Mouse (Mus musculus): ENCODE measurements at regions not wholly inside any gene's neighbourhood (a gene's known extent, or its start where the extent isn't known, plus 50 kb on each side); places are given as distances from the start of the nearest gene placed in this dataset.
A peak's percentile ranks its signal among the peaks of the same experiment; 100 is the strongest.

DNA sequence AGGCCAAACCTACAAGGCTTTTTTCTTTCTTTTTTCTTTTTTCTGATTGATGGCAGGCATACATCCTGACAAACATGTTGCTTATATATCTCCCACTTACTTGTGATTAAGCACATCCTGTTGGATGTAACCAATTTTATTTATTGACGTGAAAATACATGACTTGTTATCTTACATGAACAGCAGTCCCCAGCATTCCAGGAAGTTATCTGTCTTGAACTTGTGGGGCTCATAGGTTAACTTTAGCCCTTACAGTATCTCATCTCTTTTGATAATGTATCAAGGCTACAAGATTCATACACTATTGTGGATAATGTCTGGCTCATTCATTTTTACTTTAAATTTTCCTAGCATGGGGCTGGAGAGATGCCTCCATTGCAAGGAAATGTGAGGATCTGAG, 852.0 kb upstream of the Agtr1b start:
- DNase-seq (ENCODE audit: low read depth) = no peak

DNA sequence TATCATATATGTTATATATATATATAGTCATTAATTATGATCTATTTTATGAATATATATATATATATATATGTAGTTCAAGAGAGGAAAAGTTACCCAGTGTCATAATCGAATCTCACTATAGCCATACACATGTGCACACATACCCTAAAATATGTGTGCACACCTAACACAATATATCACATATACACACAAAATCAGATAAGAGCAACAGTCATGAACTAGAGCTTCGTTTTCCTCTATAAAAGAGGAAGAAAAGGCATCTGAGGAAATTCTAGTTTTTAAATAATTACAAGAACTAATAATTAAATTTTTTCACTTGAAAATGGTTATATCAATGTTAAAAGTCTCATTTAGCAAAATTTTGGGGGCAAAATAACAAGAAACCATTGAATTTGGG, 835.3 kb upstream of the Tbl1xr1 start:
- DNase-seq (ENCODE audit: low read depth) = no peak

DNA sequence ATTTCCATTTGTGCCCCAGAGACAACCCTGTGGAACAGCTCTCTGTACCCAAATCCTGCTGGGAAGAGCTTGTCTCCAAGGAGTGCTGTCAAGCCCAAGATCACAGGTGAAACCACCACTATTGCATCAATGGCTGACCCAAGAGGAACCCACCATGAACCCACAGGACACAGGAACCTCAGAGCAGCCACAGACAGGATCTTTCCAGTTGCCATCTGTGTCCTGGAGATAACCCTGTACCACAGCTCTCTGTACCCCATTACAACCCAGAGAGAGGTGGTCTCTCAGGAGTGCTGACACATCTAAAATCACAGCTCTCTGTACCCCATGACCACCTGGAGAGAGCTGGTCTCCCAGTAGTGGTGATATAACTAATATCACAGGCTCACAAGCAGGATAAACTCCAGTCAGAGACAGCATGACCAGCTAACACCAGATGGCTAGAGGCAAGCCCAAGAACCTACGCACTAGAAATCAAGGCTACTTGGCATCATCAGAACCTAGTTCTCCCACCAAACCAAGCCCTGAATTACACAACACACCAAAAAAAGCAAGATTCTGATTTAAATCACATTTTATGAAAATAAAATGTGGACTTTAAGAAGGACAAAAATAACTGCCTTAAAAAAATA, 820.2 kb upstream of the Tbl1xr1 start:
- DNase-seq (ENCODE audit: low read depth) = no peak

DNA sequence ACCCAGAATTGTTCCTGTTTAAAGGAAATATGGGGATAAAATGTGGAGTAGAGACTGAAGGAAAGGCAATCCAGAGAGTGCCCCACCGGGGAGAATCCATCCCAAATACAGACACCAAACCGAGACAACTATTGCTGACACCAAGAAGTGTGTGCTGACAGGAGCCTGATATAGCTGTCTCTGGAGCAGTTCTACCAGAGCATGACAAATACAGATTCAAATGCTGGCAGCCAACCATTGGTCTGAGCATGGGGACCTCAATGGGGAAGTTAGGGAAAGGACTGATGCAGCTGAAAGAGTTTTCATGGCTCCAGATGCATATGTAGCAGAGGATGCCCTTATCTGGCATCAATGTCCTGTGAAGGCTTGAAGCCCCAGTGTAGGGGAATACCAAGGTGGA, 813.1 kb upstream of the Tbl1xr1 start:
- DNase-seq (ENCODE audit: low read depth) = no peak

DNA sequence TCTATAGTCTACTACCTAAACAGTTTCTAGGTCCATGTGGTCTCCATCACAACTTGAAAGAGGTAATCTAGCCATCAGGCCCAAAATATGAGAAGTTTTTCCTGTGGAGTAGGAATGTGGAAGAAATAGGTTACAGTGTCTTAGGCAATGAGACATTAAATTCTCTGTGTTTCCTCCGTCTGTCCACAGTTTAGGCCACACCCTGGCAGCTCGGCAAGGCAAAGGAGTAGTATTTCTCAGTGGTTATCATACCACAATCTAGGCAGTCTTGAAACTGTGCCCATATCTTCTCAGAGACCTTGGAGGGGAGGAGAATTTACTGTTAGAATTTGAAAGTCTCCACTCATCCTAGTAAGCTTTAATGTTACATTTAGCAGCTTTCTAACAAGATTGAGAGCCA, 811.0 kb upstream of the Tbl1xr1 start:
- DNase-seq (ENCODE audit: low read depth) = no peak

DNA sequence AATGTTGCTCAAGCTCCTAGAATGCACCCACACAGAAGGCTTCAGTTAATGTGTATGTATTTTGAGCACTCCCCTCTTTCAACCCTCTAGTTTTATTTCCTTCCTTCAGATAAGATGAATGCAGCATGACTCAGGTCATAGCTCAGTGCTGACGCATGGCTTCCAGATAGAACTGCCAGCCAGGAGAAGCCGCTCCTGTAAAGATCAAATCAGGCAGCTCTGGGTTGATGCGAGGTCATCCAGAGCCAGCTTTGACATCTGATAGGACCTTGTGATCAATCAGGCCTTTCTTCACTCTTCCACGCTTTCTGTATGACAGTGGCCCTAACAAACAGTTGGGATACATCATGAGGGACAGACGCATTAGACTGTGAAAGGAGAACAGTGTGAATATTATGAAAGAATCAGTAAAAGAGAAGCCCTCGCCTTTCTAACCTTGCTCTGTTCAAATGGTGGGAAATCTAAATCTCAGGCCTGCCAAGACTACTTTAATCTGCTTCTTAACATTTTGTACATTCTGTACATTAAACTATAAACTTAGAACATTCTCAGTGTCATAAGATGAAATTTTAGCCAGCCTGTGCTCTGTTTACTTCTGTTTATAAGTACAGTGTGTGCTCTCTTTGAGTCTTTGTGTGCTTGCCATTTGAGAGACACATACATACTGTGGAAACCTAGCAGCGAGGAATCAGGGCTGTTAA, 807.9 kb upstream of the Tbl1xr1 start:
- DNase-seq (ENCODE audit: low read depth) = peak; percentile 17

DNA sequence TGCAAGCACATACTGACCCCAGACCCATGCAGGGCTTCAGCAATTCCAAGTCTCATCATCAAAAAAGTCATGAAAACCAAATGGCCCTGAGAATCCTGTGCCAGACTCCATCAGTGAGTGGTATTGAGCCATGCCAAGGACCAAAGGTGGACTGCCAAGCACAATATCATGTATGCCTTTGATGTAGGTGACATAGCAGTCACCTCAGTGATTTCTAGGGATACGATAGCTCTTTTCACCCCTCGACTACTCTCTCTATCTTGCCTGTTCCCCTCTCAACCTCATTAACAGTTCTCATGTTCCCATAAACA, 807.4 kb upstream of the Tbl1xr1 start:
- no peak for DNase-seq (ENCODE audit: low read depth)

DNA sequence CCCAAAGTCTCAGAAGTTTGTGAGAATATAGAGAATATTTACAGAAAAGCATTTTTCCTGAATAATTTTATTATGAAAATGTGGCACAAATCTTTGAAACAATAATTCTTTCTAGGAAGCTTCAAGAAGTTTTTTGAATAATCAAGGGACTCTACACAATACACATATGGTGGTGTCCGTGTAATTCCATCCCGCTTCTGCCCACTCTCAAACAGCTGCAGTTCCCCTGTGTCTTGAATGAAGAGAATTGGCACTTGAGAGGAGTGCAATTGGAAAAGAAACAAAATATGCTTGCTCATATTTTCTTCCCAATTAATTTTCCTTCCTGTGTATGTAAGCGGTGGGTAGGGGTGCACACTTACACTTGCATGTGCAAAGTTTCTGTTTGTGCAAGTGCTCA, 805.7 kb upstream of the Tbl1xr1 start:
- DNase-seq (ENCODE audit: low read depth) = no peak

DNA sequence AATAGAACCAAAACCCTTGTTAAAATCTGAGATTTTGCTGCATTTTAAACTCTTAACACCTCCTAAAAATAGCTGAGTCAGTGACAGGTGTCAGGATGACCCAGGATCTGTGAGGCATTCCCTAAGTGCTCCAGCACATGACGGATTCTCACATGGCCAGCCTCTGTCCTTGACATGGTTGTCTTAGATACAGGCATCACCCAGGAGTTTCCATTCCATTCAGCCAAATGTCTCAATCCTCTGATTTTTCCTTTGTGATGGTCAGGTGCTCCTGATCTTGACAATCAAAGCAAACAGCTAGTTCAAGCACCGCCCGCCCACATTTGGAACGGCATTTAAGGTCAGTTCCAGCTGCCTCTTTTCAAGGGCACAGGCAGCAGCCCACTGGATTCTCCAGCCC, 804.2 kb upstream of the Tbl1xr1 start:
- no peak for DNase-seq (ENCODE audit: low read depth)

DNA sequence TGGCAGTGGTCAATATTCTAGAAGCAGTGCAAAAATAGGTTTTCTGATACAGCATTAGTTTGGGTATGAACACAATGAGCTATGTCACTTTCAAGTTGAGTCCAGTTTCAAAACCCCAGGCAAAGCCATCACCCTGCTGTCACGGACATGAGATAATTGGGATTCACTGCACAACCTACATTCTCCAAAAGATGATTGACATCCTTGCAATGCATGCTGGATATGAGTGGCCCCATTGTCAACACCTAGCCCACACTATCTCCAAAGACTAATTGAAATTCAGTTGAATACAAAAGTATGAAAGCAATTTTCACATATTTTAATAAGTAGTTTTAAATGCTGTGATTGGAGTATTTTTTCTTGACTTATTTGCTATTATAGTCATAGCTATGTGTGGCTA, 783.7 kb upstream of the Tbl1xr1 start:
- DNase-seq (ENCODE audit: low read depth) = no peak

DNA sequence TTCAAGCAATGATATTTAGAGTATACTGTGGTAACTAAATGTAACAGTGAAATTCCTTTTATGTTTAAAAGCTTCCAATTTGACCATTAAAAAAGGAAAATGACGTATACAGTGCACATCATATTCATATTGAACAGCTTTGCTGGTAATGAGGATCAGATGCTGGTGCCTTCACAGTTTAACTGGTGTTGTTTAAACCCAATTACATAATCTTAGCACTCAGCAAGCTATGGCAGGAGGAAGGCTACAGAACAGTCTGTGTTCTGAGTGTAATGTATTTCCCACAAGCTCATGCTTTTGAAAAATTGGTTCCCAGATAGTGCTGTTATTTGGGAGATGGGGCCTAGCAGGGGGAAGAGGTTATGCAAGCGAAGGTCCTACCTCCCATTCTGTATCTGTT, 783.1 kb upstream of the Tbl1xr1 start:
- no peak for DNase-seq (ENCODE audit: low read depth)

DNA sequence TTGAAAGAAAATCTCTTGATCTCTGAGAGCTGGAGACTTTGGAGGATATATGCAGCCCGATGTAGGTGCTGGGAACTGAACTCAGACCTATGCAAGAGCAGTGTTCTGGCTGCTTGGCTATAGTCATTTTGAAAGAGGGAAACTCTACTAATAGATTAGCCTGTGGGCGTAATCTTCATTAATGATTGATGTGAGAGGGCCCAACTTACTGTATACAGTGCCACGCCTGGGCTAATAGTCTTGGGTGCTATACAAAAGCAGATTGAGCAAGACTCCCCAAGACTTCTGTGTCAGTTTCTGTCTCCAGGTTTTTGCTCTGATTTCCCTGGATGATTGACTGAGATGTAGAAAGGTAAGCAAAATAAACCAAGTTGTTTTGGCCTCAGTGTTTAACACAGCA, 781.7 kb upstream of the Tbl1xr1 start:
- no peak for DNase-seq (ENCODE audit: low read depth)

DNA sequence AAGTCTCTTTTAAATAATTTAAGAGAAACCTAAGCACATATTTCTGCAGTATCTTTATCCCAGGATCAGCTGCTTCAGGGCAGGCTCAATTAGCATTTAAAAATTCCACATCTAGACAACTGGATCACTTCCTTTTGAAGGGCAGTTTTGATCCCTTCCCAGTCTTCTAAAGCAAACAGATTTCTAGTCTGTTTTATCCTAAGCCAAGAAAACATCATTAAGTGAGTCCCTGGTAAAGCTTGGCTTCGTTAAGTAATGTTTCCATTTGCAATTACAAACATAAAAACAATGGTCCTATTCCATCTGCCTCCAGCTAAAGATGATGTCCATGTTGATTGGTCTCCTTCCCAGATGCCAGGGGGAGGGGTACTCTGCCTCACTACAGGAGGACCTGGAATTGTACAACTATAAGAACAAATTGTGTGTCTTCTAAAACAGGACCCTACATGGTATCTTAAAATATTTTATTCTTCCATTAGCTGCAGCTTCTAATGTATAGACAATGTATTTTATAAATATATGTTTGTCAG, 779.8 kb upstream of the Tbl1xr1 start:
- no peak for DNase-seq (ENCODE audit: low read depth)

DNA sequence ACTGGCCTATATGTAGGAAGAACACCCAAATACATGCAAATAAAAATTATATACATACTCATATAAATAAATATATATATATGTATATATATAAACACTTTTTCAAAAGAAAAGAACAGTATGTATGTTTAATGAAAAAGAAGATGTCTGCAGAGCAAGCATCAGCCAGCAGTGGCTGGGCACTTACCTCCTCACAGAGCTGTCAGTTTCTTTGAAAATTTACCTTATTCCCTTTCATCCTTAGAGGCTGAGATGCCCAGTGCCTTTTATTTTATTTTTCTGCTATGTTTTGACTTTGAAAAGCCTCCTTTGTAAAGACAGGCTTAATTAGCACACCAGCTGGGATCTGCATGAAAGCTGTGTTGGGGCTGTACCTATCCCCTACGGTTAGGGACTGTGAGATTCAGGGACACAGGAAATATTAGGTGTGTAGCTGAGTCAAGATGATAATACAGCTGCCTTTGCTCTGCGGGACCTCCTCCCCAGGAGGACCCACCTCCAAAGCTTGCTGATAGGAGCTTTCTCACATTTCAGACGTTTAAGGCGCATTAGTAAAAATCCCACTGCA, 751.0 kb upstream of the Tbl1xr1 start:
- DNase-seq (ENCODE audit: low read depth) = no peak

DNA sequence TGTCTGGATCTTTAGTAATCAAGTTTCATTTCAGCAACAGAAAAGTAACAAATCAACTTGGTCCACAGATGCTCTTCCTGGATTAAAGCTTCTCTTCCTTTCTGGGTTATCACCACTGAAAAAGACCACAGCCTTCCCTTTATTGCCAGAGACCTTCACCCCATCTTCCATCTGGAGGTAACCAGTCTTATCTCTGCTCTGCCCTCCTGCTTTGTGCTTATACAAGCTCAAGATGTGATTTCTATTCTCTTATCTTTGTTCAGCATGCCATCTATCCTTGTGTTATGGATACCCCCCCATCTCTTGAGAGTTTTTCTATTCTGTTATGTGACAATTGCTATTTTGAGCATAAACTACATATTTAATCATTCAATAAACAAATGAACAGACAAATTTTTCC, 734.5 kb upstream of the Tbl1xr1 start:
- no peak for DNase-seq (ENCODE audit: low read depth)

DNA sequence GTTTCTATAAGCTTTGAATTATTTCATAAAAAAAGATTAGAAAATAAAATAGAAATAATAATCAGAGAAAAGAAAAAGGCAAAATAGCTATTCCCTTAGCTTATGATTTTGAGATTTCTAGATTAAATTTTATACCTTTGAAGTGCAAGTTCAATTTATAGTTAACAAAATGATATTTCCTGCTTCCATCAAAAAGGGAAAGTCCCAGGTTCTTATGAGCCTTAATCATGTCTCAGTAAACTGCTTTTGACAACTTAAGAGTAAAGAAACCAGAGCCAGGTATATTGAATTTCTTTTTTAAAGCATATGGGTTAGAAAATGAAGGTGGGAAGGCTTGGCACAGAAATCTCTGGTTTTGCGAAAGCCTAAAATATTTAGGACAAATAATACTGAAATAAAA, 733.4 kb upstream of the Tbl1xr1 start:
- peak; percentile 47 for DNase-seq (ENCODE audit: low read depth)

DNA sequence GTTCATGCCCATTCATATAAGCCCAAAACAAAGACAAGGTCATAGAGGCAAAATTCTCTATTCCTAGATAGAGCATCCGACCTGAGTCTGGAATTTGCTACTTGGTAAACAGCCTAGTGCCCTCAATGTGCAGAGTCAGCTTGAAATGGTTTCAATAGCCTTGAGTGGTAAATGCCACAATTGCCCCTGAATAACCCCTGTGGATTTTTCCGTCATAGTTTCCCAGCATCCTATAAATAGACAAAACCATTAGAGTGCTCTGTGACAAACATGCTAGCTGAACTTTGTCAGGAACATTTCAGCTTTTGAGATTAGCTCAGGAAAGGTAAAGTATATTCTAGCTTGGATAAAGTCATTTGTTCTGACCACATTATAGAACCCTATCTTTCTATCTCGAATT, 727.0 kb upstream of the Tbl1xr1 start:
- no peak for DNase-seq (ENCODE audit: low read depth)

DNA sequence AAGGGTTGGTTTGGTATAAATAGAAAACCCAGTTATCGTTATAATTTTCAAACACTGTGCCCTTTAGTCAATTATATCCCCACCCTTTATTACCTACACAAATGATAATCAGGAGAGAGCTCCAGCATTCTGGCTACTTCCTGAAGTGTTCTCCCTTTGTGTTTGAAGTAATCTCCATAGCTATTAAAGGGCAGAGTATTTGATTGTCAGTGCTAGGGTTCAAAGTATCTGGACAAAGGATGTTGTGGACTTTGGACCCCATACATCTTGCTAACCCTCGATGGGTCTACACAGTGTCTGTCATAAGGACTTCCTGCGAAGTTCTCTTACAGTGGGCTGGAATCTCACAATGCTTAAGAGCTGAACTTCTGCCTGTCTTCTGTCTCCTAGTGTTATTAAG, 720.3 kb upstream of the Tbl1xr1 start:
- no peak for DNase-seq (ENCODE audit: low read depth)

DNA sequence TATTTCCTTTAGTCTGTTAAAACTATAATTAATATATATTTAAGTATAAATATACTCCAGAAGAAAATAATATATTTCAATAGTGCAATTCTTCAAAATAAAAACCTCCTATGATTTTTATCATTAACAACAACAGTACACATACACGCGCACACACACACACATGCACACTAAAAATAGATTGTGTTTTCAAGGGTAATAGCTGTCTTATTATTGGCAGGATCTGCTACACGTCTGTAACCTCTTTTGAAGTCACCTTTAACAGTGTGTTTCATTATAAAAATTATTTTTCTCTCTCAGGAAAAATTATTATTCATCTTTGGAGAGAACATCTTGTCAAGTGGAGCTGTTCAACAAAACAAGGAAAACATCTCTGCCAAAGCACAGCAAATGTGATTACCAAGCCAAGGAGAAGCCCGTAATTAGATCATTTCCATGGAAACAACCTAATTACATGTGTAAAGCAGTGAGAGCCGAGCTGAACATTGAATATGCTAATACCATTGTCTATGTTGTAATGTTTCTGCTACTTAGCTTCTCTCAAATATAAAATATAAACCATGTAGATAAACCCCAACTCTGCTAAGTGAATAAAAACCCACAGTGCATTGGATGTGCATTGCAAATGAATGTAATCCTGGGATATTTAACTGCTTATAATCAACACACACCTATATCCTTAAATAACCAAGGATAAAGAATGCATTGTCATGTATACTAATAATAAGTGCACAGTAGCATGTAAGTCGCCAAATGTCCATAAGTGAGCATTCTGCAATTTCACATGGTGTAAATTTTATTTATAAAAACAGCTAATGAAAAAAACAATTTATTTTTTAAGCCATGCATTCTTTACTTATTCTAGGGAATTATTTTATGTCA, 719.4 kb upstream of the Tbl1xr1 start:
- no peak for DNase-seq (ENCODE audit: low read depth)

DNA sequence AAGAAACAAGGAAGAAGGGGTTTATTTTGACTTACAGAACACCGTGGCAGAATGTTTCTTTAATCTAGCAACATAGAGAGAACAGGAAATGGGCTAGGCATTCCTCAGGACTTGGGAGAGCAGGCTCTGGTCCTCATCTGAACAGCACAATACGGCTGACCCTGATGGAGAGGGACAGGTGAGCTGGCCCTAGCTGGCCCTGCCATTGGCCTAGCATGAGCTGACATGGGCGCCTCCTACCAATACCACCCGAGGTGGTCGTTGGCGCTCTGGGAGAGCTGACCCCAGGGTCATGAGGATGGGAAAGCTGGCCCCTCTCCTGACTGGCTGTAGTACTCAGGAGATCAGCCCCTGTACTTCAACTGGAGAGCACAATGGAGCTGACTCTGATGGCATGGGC, 718.4 kb upstream of the Tbl1xr1 start:
- DNase-seq (ENCODE audit: low read depth) = no peak

DNA sequence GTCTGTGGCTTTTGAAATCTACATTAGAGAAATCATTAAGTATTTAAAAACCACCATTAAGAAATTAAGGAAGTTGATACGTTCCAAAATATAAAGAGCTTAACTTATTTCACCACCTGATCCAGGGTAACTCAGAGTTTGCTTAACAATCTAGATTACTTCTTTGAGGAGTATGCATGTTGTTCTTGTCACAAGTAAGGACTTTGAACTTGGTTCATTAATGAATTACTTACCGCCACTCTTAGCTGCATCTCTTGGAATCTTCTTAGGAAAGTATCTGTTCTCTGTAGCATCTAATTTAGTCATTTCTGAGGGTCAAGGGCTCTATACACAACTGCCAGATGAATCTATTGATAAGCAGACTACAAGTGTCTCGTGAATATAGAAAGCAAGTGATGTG, 715.4 kb upstream of the Tbl1xr1 start:
- DNase-seq (ENCODE audit: low read depth) = no peak

DNA sequence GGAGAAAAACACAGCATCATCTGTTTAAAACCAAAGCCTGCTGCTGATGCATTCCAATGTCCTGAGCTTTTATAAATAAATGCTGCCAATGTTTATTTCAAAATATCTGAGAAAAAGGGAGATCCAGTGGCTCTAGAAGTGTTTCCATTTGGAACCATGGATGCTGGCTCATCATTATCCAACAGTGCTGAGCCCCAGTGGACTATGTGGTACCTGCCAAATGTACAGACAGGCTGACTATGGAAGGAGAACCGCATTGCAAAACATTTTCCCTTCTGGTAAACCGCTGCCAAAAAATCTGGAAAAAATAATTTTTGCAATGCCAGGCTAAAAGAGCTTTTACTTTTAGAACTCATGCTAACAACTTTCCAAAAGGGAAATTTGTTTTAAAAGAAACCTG, 696.6 kb upstream of the Tbl1xr1 start:
- peak; percentile 77 for DNase-seq (ENCODE audit: low read depth)

DNA sequence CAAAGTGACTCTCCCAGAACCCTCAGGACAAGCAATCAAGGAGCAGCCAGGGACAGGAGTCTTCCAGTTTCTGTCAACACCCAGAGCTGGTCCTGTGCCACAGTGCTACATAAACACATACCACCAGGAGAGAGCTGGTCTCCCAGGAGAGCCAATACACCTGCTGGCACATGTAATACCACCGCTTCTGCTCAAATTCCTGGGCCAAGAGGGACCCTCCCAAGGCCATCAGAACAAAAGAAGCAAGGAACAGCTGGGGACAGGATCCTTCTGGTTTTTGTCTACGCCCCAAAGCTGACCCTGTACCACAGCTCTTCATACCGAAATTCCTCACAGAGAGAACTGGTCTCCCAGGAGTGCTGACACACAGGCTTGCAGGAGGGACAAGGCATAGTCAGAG, 695.4 kb upstream of the Tbl1xr1 start:
- DNase-seq (ENCODE audit: low read depth) = no peak
